Mouse (Mus musculus) heart, embryonic 16.5 days (tissue): ENCODE results near the gene Stac2. TPM values are rescaled to one million over a fixed set of nuclear protein-coding genes. Genes with fewer than 3 reads are reported as not detected.

Source experiments
- ATAC-seq: fragments of 200-750 bp; cut with Nextera tagmentation; replicated peaks from 2 replicates; pipeline ENCODE4 v1.8.0; 2017; ENCODE audit warnings: moderate number of reproducible peaks; ENCODE audit not compliant: insufficient read depth, low FRiP score; ENCODE audit errors: extremely low read depth
- H3K27ac ChIP-seq: fragments of 300-500 bp; sonication (generic); 2 replicates; pipeline ENCODE4 v1.5.1; 2014; ENCODE audit warnings: mild to moderate bottlenecking, low read length, control low read depth, moderate library complexity
- H3K27me3 ChIP-seq: fragments of 300-500 bp; sonication (generic); 2 replicates; pipeline ENCODE4 v1.6.1; 2014; ENCODE audit warnings: low read length, mixed read lengths; ENCODE audit not compliant: control insufficient read depth, insufficient read depth
- H3K36me3 ChIP-seq: fragments of 300-500 bp; sonication (generic); 2 replicates; pipeline ENCODE4 v1.6.1; 2014; ENCODE audit not compliant: control insufficient read depth, insufficient read depth
- H3K4me1 ChIP-seq: fragments of 300-500 bp; sonication (generic); 2 replicates; pipeline ENCODE4 v1.6.1; 2014; ENCODE audit warnings: low read length, mixed read lengths; ENCODE audit not compliant: control insufficient read depth, insufficient read depth
- H3K4me2 ChIP-seq: fragments of 300-500 bp; sonication (generic); 2 replicates; pipeline ENCODE4 v1.6.1; 2014; ENCODE audit warnings: low read depth, mild to moderate bottlenecking, control low read depth, low read length
- H3K4me3 ChIP-seq: fragments of 300-500 bp; sonication (generic); 2 replicates; pipeline ENCODE4 v1.5.1; 2014; ENCODE audit warnings: mild to moderate bottlenecking, control low read depth, low read length
- H3K9ac ChIP-seq: fragments of 300-500 bp; sonication (generic); 2 replicates; pipeline ENCODE4 v1.6.1; 2014; ENCODE audit warnings: low read length, control low read depth
- H3K9me3 ChIP-seq: fragments of 300-500 bp; sonication (generic); replicated peaks from 2 replicates; pipeline ENCODE4 v1.6.1; 2016; ENCODE audit warnings: low read length; ENCODE audit not compliant: control insufficient read depth
- whole genome bisulfite sequencing: fragments of 180-500 bp; shearing (Covaris S2); extraction: QIAGEN DNeasy Blood & Tissue Kit; methylation state at CpG from one replicate; pipeline ENCODE4 v1.1.7; 2014; 5-methylcytosine and 5-hydroxymethylcytosine counted together
- polyA plus RNA-seq: library from polyadenylated mRNA; unstranded; fragments of >200 nt; fragmentation: Nextera tagmentation; extraction: Ambion mirVana; gene quantifications from 2 replicates; pipeline ENCODE4 v1.2.1, GENCODE M21; 2015

The Stac2 gene
- polyA plus RNA-seq, 1 experiment from 2014 or later: 0.62 TPM

- no peak overlapping the region for H3K4me2 ChIP-seq
- no peak for ATAC-seq
- WGBS: 58% methylated on average over 5 of the region's 5 CpGs
- H3K9me3 ChIP-seq: no peaks in the 10 kb centered on the region
- H3K4me1 ChIP-seq: peaks cover 19% of the 10 kb centered on the region
- H3K4me3 ChIP-seq: no peak overlapping the region
- no peak overlapping the region for H3K9ac ChIP-seq
- peaks cover 26% of the 10 kb centered on the region for H3K27me3 ChIP-seq
- peak overlapping the region; percentile 71 for H3K27ac ChIP-seq
- 0 out of 2 replicates have a peak, but pooled peaks cover under 1% of the 10 kb centered on the region for H3K36me3 ChIP-seq
Measured at GRCm38 (mm10) chr11:97999748-98000147, 53.5 kb downstream of the Stac2 start.

- H3K27me3 ChIP-seq: peaks cover 26% of the 10 kb centered on the region
Measured at GRCm38 (mm10) chr11:97998898-97999608, 54.2 kb downstream of the Stac2 start.

GRCm38 (mm10) chr11:97998074-97998793 lies 55.0 kb downstream of the Stac2 start:
- H3K4me2 ChIP-seq: no peak overlapping the region
- H3K36me3 ChIP-seq: no peaks in the 10 kb centered on the region
- H3K9me3 ChIP-seq: no peaks in the 10 kb centered on the region
- peaks cover 26% of the 10 kb centered on the region for H3K27me3 ChIP-seq
- H3K4me1 ChIP-seq: peaks cover 16% of the 10 kb centered on the region
- no peak for ATAC-seq
- H3K4me3 ChIP-seq: no peak overlapping the region
- H3K9ac ChIP-seq: no peak overlapping the region
- H3K27ac ChIP-seq: peak overlapping the region; percentile 31
- 76% methylated on average over 11 of the region's 11 CpGs for WGBS

More at GRCm38 (mm10) chr11:97998898-97999608, 54.2 kb downstream of the Stac2 start:
- H3K4me2 ChIP-seq: no peak overlapping the region
- no peak overlapping the region for H3K9ac ChIP-seq
- peak overlapping the region; percentile 57 for H3K27ac ChIP-seq
- no peak overlapping the region for H3K4me3 ChIP-seq
- ATAC-seq: no peak
- WGBS: 46% methylated on average over 7 of the region's 7 CpGs
- no peaks in the 10 kb centered on the region for H3K9me3 ChIP-seq
- peaks cover 20% of the 10 kb centered on the region for H3K4me1 ChIP-seq
- no peaks in the 10 kb centered on the region for H3K36me3 ChIP-seq

GRCm38 (mm10) chr11:97997387-97997960 lies 55.8 kb downstream of the Stac2 start:
- 74% methylated on average over 8 of the region's 8 CpGs for WGBS
- Histone ChIP-seq H3K27ac (no peak overlapping the region), H3K9ac (no peak overlapping the region), H3K36me3 (no peaks in the 10 kb centered on the region), H3K4me2 (no peak overlapping the region), H3K4me3 (no peak overlapping the region), H3K9me3 (no peaks in the 10 kb centered on the region), H3K27me3 (peaks cover 25% of the 10 kb centered on the region), H3K4me1 (peaks cover 10% of the 10 kb centered on the region)
- ATAC-seq: no peak

GRCm38 (mm10) chr11:97996691-97997090 lies 56.6 kb downstream of the Stac2 start:
- no peak overlapping the region for H3K9ac ChIP-seq
- H3K4me2 ChIP-seq: no peak overlapping the region
- H3K36me3 ChIP-seq: no peaks in the 10 kb centered on the region
- no peak overlapping the region for H3K4me3 ChIP-seq
- ATAC-seq: no peak
- no peaks in the 10 kb centered on the region for H3K9me3 ChIP-seq
- H3K4me1 ChIP-seq: peaks cover 7% of the 10 kb centered on the region; the same call in 1 of the 2 replicates
- H3K27me3 ChIP-seq: peaks cover 18% of the 10 kb centered on the region
- no peak overlapping the region for H3K27ac ChIP-seq
- WGBS: 66% methylated on average over 1 of the region's 1 CpGs

- Histone ChIP-seq H3K4me1 (peaks cover 7% of the 10 kb centered on the region; the same call in 1 of the 2 replicates), H3K4me2 (peak within 1 kb of the TSS; percentile 83), H3K9me3 (no peaks in the 10 kb centered on the region), H3K27ac (peak within 1 kb of the TSS; percentile 54; the same call in 1 of the 2 replicates), H3K4me3 (peak within 1 kb of the TSS; percentile 59), H3K36me3 (no peaks in the 10 kb centered on the region), H3K9ac (peak within 1 kb of the TSS; percentile 71), H3K27me3 (peaks cover 12% of the 10 kb centered on the region)
- WGBS: 1% methylated on average over 26 of the region's 26 CpGs
- ATAC-seq: peak; percentile 20; the same call in 1 of the 2 replicates
Measured at GRCm38 (mm10) chr11:97995564-97996288, 57.5 kb downstream of the Stac2 start, which contains the start of gene Arl5c. Gene Arl5c (minus strand): TSS chr11:97996181.

- peak overlapping the region; percentile 59 for H3K4me3 ChIP-seq
- H3K27me3 ChIP-seq: peaks cover 3% of the 10 kb centered on the region
- H3K9ac ChIP-seq: peak overlapping the region; percentile 71
- 0 out of 2 replicates have a peak overlapping the region, but pooled peaks have one; percentile 18 for H3K27ac ChIP-seq
- H3K36me3 ChIP-seq: no peaks in the 10 kb centered on the region
- H3K9me3 ChIP-seq: no peaks in the 10 kb centered on the region
- peaks cover 12% of the 10 kb centered on the region for H3K4me1 ChIP-seq
- WGBS: 3% methylated on average over 13 of the region's 13 CpGs
- peak overlapping the region; percentile 83 for H3K4me2 ChIP-seq
- ATAC-seq: peak; percentile 35; the same call in 1 of the 2 replicates
Measured at GRCm38 (mm10) chr11:97994539-97995100, 58.6 kb downstream of the Stac2 start.

GRCm38 (mm10) chr11:97988530-97989096 lies 64.6 kb downstream of the Stac2 start:
- under 1% methylated on average over 26 of the region's 26 CpGs for WGBS
- H3K4me2 ChIP-seq: peak overlapping the region; percentile 65
- peak overlapping the region; percentile 89 for H3K9ac ChIP-seq
- H3K9me3 ChIP-seq: no peaks in the 10 kb centered on the region
- peak; percentile 82 for ATAC-seq
- H3K27me3 ChIP-seq: peaks cover 19% of the 10 kb centered on the region
- peak overlapping the region; percentile 94 for H3K27ac ChIP-seq
- no peaks in the 10 kb centered on the region for H3K36me3 ChIP-seq
- H3K4me3 ChIP-seq: peak overlapping the region; percentile 97
- peaks cover 16% of the 10 kb centered on the region for H3K4me1 ChIP-seq
